Mouse (Mus musculus) embryo, embryonic 11.5 days (tissue): ENCODE results near the gene Fam173a.

ENCODE experiments used
- DNase-seq: peaks from one replicate; pipeline ENCODE4 v3.0.0-alpha.2; 2012; ENCODE audit warnings: low read depth, low spot score

Fam173a gene

DNA sequence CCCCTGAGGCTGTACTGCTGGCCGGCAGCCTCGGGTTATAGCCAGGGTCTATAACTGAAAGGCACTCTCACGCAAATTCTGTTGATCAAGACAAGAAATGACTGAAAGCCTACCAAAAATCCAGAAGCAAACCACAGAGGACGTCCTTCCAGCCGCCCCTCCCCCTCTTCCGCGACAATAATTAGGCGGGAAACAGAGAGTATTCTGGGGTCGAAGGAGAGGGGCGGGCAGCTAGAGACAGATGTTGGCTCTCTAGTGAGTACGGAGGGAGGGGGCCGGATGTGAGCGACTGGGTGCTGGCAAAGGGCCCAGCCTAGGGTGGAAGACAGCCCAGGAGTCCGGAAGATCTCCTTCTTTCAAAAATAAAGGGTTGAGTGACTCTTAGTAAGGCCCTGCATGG, at the start of gene Fam173a:
Gene Fam173a (minus strand): TSS at position 287 of the 400 bp plus-strand sequence.
- DNase-seq = peak; percentile 42

DNA sequence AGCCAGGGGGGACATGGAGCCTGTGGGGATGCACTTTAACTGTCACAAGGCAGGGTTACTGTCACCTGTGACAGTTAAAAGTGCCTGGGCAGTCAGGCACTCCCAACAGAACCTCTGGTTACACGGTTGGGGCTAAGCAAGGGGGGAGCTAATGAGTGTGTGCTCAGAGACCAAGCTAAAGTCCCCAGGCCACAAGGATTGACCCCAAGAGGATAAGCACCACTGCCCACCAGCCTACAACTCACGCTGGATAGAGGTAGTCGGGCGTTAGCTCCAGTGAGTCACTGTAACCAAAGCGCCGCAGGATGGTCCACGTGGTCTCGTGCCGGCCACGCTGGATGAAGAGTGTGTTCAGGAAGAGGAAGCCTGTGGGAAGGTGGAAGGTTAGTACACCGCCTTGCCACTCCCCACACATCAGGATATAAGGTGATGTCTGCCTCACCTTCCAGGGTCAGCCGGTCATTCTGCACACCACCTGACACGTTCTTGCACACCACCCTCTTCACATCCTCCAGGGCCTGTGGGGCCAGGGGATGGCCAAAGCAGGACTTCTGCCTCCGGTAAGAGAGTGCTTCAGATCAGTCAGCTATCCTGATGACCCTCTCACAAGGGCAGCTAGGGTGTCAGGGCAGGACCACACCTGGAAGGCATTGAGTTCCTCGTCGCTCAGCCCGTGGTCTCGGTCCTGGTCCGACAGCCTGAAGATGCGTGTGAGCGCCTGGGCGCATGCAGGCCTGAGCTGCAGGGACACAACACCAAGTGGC, 48.6 kb upstream of the Fam173a start, which contains the start of gene Gm20683:
Gene Gm20683 (minus strand): TSS at position 647 of the 764 bp plus-strand sequence.
- DNase-seq = no peak

DNA sequence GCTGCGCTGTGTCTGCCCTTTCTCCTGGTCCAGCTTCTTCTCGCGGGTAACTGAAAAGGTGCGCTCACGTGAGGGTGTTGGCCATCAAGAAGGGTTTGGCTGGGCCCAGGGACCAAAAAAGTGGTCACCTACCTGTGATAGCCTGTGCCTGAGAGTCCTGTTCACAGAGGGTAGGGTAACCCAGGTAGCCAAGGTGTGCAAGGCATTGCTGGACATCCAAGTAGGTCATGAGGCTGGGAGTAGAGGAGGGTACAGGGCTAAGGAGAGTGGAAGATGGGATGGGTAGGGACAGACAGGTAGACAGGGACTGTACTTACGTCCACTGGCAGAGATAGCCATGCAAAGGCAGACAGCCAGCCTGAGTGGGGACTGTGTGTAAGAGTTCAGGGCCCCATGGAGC, 47.8 kb upstream of the Fam173a start:
- no peak for DNase-seq

DNA sequence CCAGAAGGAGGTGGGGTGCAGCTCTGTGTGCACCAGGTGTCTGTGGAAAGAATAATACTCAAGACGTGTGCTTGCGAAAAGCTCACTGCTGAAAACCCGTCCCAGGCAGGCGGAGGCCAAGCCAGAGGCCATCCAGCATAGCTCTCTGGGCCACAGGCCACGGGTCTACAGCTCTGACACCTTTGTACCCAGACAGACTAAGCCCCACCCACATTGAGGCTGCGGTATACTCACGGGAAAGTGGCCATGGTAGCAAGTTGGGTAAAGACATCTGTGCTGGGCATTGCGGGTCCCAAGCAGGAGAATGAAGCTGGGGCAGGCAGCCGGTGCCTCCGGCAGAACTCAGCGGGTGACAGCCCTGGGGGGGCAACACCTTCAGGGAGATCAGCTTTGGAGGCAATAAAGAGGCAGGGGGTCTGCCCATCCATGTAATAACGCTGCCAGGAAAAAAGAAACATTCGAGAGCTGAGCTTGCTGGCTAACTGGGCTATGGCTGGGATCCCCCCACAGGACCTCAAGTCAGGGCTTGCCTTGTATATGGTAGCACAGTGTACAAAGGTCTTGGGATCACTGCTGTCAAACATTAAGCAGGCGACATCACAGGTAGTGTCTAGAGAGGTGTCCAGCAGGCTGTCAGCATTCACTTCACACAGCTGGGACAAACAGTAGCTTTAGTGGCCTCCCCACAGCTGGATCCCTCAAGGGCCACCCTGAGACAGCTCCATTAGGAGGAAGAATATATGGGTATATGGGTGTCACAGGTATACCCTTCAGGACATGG, 46.9 kb upstream of the Fam173a start:
- DNase-seq = no peak

DNA sequence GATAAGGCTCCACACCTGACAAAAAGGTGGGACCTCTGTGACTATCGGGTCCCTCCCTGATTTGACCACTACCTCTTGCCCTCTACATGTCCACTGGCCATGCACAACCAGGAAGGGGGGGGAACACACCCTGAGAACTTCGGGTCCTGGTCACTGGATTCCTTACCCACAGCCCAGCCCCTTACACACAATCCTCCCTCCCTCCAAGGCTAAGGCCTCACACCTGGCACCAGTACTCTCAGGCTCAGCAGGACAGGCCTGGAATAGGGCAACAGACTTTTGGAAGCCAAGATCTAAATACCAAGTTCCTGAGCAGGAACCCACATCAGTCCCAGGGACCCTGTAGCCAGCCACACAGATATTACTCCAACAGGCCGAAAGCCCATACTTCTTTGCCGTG, 46.2 kb upstream of the Fam173a start:
- DNase-seq = no peak

DNA sequence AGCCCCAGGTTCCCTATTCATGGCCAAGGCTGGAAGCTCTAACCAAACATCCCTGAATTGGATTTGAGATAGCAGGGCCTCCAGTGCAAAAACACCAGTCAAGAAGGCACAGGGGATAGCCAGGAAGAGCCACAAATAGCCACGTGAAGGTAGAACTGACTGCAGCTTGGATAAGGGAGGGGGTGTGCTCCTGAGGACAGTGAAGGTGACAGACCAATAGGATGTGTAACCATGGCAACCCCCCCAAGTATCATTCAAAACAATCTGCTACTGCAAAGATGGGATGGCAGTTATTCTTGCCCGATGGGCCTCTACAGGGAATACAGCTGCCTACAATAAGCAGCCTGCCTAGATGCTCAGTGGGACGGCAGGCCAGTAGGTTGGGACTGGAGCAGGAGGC, 44.8 kb upstream of the Fam173a start:
- DNase-seq = no peak

DNA sequence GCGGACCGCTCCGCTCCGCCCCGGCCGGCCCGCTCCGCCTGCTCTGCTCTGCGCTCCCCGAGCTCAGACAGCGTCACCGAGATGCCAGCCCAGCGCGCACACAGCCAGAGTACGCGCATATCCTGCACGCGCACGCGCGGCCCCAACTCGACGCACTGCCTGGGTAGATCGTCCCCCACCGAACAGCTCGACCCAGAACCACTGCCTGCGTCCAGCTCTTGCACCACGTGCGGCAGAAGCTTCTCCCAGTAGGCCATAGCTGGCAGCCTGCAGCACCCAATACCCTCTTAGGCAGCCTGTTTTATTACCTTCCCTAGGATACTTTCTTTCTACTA, 44.3 kb upstream of the Fam173a start, which contains the start of gene Rhbdl1:
Gene Rhbdl1 (minus strand): TSS at position 220 of the 335 bp plus-strand sequence.
- DNase-seq = no peak

DNA sequence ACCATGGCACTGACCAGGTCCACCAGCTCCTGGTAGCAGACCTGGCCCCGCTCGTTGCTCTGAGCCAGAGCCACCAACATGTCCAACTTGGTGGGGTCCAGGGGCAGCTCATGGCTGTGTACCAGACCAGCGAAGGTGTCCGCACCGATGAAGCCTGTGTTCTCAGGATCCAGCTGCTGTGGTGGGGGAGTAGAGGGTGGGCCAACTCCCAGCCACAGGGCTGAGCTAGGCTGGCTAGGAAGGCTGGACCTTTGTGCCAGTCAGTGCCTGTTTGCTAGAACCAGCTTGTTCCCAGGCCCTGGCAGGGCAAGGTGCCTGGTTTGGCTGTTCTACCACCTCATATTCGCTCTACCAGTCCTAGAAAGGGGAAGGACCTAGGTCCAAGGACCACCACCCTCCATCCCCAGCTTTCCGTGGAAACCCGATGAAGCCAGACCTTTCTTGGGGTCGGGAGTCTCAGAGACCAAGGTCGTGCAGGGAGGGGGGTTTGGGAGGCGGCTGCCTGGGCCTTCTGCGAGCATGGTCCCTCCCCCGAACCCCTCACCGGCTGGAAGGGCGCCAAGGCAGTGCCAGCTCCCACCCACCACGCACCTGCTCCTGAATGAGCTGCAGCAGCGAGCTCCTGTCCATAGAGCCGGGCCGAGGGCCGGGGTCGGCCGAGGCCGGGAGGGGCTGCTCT, 43.8 kb upstream of the Fam173a start:
- no peak for DNase-seq

DNA sequence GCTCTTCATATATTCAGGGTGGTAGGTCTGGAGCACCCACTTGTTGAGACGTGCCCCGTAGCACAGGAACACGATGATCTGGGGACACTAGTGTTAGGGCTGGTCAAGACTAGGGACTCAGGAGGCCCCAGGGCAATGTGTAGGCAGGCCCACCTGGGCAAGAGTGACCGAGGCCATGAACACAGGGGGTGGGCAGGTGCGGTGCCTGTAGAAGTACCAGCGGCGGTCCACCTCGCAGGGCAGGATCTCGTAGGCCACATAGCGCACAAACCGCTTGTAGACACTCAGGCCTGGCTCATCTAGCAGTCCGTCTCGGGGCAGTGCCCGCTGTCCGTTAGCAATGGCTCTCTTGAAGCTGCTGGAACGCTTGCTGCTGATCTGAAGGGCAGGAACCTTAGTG, 43.1 kb upstream of the Fam173a start:
- no peak for DNase-seq

DNA sequence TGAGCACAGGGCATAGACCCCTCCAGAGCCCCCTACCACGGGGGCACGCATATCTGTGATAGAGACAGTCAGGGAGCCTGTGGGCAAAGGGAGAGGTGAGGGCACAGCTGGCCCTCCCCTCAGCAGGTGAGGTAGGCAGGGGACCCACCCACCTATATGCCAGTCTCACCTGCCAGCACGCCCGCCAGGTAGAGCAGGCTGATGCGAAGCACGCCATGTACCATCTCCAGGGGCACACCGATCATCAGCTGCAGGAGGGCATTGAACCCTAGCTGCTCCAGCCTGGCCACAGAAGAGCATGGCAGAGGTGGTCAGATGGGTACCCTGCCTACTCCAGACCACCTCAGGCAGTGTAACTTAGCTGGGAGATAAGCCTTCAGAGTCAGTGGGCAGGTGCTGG, 42.6 kb upstream of the Fam173a start:
- DNase-seq = no peak

DNA sequence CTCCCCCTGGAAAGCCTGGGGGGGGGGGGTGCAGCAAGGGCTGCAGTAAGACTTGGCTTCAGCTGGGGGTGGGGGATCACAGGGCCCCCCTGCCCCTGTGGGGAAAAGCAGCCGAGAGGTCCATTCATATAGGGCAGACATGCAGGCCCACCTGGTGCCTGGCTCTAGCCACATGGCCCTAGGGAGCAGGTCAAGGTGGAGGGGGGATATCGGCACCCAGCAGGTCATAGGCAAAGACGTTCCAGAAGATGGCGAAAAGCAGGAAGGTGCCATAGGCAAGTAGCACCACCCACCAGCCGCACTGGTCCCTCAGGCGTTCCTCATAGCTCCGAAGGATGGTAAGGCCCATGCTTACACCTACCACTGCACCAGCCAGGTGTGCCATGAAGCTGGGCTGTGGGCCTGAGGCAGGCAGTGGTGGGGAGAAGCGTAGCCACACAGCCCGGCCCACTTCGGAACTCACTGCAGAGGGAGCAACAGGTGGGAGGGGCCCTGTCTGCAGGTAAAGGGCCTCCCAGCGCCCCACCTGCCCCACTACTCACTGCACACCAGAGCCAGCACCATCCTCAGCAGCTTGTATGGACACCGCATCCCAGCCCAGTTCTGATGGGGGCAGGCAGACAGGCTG, 42.0 kb upstream of the Fam173a start:
- no peak for DNase-seq

DNA sequence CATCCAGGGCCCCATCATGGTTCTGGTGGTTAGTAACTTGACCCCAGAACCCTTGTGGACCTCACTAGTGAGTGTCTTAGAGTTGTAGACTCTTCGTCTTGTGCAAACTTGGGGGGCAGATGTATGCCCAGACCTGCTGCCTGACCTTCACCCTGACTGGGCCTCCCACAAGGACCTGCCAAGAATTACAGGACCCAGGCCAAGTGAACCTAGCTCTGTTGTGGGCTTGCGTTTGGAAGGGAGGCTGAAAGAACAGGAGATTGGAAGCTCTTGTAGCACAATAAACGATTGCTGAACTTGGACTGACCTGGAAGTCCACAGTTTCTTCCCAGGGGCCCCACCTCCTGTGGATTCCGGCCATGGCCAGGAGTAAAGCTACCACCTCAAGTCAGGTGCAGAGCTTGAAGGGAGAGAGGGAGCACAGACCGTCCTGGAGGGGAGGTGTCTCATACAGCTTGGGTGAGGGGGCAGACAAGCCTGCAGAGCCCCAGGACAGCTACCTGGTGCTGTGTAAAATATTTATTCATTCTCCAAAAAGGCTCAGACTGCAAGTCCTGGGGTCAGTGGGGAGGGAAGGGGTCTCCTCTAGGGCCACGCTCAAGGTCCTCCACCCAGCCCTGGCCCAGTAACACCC, 41.4 kb upstream of the Fam173a start:
- DNase-seq = no peak

DNA sequence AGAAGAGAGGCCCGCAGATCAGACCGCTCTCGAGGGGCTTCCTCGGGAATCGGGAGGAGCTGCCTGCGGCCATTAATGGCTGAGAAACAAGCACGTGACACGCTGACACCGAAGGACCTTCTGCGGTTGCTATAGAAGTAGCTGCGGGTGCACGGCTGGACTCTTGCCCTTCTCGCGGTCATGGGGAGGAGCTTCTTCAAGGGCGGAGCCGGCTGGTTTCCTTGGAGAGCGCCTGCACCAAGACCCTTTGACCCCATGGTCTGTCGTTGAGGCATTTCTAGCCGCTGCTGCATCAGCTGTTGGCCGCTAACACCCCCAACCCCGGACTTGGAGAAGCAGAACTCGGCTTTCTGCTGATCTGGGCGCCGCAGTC, 40.6 kb upstream of the Fam173a start, which contains the start of gene Stub1:
Gene Stub1 (minus strand): TSS at position 114 of the 373 bp plus-strand sequence.
- DNase-seq = peak; percentile 82

DNA sequence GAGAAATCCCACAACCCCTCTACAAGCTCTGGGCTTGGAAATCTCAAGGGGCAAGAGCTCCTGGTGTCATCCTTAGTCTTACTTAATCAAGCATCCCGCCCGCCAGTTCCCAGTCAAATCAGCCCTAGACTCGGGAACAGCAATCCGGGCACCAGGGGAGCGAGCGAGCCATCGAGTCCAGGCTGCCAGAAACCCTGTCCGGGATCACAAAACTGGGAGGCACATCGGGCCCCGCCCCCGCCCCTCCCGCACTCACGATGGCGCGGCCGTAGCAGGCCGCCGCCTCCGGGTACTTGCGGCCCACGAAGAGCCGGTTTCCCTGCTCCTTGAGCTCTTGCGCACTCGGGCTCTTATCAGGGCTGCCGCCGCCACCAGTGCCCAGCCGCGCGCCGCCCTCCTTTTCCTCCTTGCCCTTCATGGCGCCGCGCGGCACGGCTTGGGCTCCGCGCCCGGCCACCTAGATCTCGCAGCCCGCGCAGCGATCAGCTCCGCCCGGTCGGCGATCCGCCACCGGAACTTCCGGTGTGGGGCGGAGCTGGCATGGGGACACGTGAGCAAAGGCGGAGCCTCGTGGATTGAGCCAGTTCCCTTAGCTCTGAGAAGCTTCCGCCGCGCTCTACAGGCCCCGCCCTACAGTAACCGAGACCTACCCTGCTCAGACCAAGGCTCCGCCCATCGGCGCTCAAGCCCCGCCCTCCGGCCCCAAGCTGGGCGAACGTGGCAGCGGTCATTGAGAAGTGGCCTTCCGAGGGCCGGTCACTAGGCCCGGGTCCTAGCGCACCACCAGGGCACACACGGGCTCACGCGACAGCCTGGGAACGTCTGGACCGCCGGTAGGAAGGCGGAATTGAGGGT, 40.0 kb upstream of the Fam173a start:
- peak; percentile 99 for DNase-seq

DNA sequence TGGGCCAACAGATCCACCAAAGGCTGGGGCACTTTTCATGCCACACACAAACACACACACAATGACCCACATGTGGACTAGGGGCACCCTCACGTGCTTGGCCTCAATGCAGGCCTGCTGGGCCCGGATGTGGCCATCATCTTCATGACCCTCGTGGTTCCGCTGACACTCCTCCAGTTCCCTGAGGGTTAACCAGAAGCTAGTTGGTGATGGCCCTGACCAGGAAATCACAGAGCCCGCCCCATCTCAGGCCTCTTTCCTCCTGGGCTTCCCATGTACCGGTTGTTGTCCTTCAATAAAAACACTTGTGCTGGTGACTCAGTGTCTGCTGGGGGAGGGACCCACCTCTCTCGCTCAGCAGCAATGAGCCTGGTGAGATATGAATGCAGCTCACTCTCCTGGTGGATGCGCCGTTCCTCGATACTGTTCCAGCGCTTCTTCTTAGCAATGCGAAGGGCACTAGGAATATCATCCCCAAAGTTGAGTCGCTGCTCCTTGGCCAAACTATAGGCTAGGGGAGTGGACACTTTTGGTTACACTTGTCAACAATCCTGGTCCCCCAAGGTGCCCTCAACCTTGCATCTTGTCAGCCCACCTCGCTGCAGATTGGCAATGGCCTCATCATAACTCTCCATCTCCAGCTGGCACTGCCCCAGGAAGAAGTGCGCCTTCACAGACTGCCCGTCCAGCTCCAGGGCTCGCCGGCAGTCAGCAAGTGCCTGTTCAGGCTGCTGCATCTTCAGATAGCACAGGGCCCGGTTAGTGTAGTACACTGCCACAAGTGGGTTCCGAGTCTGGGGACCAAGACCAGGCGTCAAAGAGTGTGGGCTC, 39.0 kb upstream of the Fam173a start:
- DNase-seq = no peak

DNA sequence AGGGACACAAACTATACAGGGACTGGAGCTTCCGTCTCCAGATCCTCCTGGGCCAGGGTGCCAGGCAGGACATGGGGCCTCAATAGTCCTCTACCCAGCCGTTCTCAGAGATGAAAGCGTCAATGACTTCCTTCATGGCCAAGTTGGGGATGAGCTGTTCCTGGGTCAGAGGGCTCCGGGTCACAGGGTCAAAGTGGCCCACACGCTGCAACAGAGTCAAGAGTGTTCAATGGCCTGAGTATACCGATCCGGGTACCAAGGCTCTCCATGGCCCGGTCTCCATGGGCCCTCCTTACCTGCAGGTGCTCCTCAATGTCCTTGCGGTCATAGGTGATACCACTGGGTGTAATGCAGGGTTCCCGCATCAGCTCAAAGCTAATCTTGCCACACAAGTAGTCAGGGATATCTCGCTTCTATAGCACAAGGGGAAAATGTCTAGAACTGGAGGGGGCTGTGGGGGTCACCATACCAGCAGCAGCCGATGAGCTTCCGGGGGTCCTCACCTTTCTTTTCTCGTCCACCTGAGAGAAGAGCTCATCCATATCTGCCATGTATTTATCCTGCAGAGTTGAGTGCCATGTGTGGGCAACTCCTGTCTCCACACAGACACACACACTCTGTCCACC, 38.2 kb upstream of the Fam173a start:
- DNase-seq = no peak

DNA sequence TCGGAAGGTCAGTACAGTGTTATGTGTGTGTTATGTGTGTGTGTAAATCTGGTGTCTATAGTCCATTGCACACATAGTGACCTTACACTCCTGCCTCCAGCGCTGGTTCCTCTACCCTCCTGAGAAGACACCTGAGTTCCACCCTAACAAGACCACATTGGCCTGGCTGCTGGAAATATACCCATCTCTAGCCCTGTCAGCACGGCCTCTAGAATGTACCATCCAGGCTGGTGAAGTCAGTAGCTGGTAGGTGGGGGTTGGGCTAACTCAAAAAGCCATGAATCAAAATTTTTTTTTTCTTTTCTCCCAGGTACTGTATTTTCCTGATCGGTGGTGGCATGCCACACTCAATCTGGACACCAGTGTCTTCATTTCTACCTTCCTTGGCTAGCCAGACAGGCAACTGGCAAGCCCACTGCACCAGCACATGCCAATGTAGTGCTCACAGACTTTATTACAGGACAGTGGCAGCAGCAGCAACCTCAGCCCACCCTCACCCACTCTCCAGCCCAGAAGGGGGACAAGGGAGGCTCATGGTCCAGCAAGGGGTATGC, 37.6 kb upstream of the Fam173a start:
- DNase-seq = no peak

DNA sequence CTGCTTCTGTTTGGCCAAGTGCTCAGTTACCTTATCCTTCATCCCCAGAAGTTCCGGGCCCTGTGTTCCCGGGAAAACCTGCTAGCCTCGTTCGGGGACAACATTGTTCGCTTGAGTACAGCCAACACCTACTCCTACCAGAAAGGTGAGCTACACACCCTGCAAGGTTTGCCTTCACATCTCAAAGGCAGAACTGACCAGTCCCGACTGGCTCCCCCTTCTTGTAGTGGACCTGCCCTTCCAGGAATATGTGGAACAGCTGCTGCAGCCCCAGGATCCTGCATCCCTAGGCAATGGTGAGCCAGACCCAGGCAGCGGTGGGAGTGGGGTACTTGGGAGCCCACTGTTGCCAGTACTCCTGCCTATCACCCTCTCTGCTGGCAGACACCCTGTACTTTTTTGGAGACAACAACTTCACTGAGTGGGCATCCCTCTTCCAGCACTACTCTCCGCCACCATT, 36.9 kb upstream of the Fam173a start:
- DNase-seq = no peak
